Mouse (Mus musculus): Measurements from ENCODE around the gene Kcnip3.

DNA sequence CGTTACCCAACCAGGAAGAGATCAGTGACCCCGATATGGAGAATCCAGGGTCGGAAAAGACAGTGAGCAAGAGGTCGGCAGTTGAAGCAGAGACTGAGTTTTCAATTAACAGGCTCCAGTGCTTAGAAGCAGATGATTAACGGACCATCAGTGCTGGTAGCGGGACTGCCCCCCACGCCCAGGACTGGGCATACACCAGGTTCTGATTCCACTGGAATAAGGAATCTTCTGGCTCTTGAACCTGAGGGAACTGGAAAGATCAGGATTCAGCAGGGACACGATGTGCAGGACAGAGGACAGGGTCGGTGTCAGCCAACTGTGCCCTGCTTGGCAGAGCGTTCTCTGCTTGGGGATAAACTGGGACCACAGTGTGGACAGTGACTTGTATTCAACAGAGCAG, 106.1 kb downstream of the Kcnip3 start:
- TF ChIP-seq SIN3A (IDR thresholded peaks at IDR 0.05; ENCODE audit: low read length) (no peak), CTCF (IDR thresholded peaks at IDR 0.05 in 2 of 3, conservative IDR thresholded peaks at IDR 0.05 in 1 of 3; ENCODE audit: control insufficient read depth in 1 of 3, insufficient read depth in 1 of 3, low read depth in 2 of 3, low read length in 3 of 3, poor library complexity in 1 of 3, severe bottlenecking in 1 of 3) (no peak), POLR2A (IDR thresholded peaks at IDR 0.05; ENCODE audit: control insufficient read depth in 1 of 2, insufficient read depth in 1 of 2, low read depth in 1 of 2, low read length in 2 of 2, poor library complexity in 1 of 2) (no peak), MAFK (IDR thresholded peaks at IDR 0.05; ENCODE audit: borderline replicate concordance, low read depth, low read length) (no peak), USF1 (IDR thresholded peaks at IDR 0.05; ENCODE audit: low read depth, low read length) (no peak), TCF12 (IDR thresholded peaks at IDR 0.05; ENCODE audit: low read depth, low read length) (no peak)

Data from MEL (cell line).